ENCODE assay signal across 16 mouse cellular contexts in genomic region chr6:22348130-22348529, GRCm38 (mm10). TPM values are rescaled to one million over a fixed set of nuclear protein-coding genes. Genes with fewer than 3 reads are reported as not detected.
DNase-seq lines count a peak whose midpoint lies in the region; ATAC-seq and TF ChIP-seq lines count a peak whose summit lies in the region.
"Had no signal": no experiment of that assay in that cellular context is flagged by ENCODE, and none has a peak within 500 bp of the region (broad histone marks: within the 10 kb centered on the region; RNA-seq: fewer than 3 reads in every experiment).

No protein-coding gene starts in this region.

- H3K36me3 ChIP-seq in forebrain, embryonic 14.5 days (ENCODE audit: control insufficient read depth, insufficient read depth, low read length) = no peaks in the 10 kb centered on the region
- no peaks in the 10 kb centered on the region for H3K36me3 ChIP-seq in forebrain, embryonic 10.5 days (replicated peaks)
- H3K36me3 ChIP-seq in liver, embryonic 15.5 days (replicated peaks) = no peaks in the 10 kb centered on the region
- H3K36me3 ChIP-seq in liver, embryonic 12.5 days = no peaks in the 10 kb centered on the region
- H3K36me3 ChIP-seq in ES-Bruce4 (ENCODE audit: control insufficient read depth, insufficient read depth, low read length, poor library complexity, severe bottlenecking) = no peaks in the 10 kb centered on the region
- H3K36me3 ChIP-seq in limb, embryonic 15.5 days = no peaks in the 10 kb centered on the region
- H3K36me3 ChIP-seq: midbrain, embryonic 10.5 days; stomach, embryonic 15.5 days had no signal

- peak; percentile 32 for DNase-seq in forebrain, embryonic 14.5 days (ENCODE audit: low spot score)
- no peak for DNase-seq in forebrain, embryonic 10.5 days (ENCODE audit: extremely low spot score, low spot score)
- no peak for DNase-seq in gastrocnemius, adult 8-10 months (ENCODE audit: low spot score in 2 of 2)
- DNase-seq: forebrain, postnatal 0 days; heart, postnatal 4 days; kidney, postnatal 4 days; lung, adult 18-20 months; right cerebral cortex, postnatal 4 days; thymus, postnatal 25 days had no signal

- no peak for TF ChIP-seq CTCF in ES-Bruce4 (IDR thresholded peaks at IDR 0.05; ENCODE audit: low read depth, low read length)

- no peak overlapping the region for H3K27ac ChIP-seq in forebrain, embryonic 14.5 days (ENCODE audit: low read depth, low read length)
- H3K27ac ChIP-seq in forebrain, embryonic 10.5 days = no peak overlapping the region
- no peak overlapping the region for H3K27ac ChIP-seq in liver, embryonic 15.5 days (replicated peaks)
- H3K27ac ChIP-seq in liver, embryonic 12.5 days = no peak overlapping the region
- peak overlapping the region; percentile 87 for H3K27ac ChIP-seq in ES-Bruce4 (ENCODE audit: insufficient read depth, low read length)
- peak overlapping the region; percentile 59 for H3K27ac ChIP-seq in limb, embryonic 15.5 days
- H3K27ac ChIP-seq: midbrain, embryonic 10.5 days; stomach, embryonic 15.5 days had no signal

- H3K4me3 ChIP-seq in forebrain, embryonic 14.5 days (ENCODE audit: low read depth, low read length) = no peak overlapping the region
- no peak overlapping the region for H3K4me3 ChIP-seq in forebrain, embryonic 10.5 days
- no peak overlapping the region for H3K4me3 ChIP-seq in liver, embryonic 15.5 days (replicated peaks)
- H3K4me3 ChIP-seq in liver, embryonic 12.5 days = no peak overlapping the region
- no peak overlapping the region for H3K4me3 ChIP-seq in ES-Bruce4 (ENCODE audit: low read depth, low read length)
- no peak overlapping the region for H3K4me3 ChIP-seq in limb, embryonic 15.5 days
- H3K4me3 ChIP-seq: midbrain, embryonic 10.5 days; stomach, embryonic 15.5 days had no signal

- no peaks in the 10 kb centered on the region; the same call in 1 of the 2 replicates for H3K4me1 ChIP-seq in forebrain, embryonic 14.5 days (ENCODE audit: control insufficient read depth, insufficient read depth, low read length)
- H3K4me1 ChIP-seq in forebrain, embryonic 10.5 days = peaks cover 40% of the 10 kb centered on the region
- H3K4me1 ChIP-seq in liver, embryonic 15.5 days (replicated peaks) = peaks cover 66% of the 10 kb centered on the region
- H3K4me1 ChIP-seq in liver, embryonic 12.5 days = peaks cover 75% of the 10 kb centered on the region
- H3K4me1 ChIP-seq in ES-Bruce4 (ENCODE audit: control insufficient read depth, insufficient read depth, low read length) = peaks cover 5% of the 10 kb centered on the region
- H3K4me1 ChIP-seq in limb, embryonic 15.5 days = peaks cover 20% of the 10 kb centered on the region

- TF ChIP-seq EP300 in ES-Bruce4 (IDR thresholded peaks at IDR 0.05; ENCODE audit: insufficient read depth, low read depth, low read length) = no peak

- no peaks in the 10 kb centered on the region for H3K27me3 ChIP-seq in forebrain, embryonic 14.5 days (replicated peaks; ENCODE audit: control insufficient read depth, insufficient read depth, low read length)
- H3K27me3 ChIP-seq in forebrain, embryonic 10.5 days (ENCODE audit: poor library complexity, severe bottlenecking) = no peaks in the 10 kb centered on the region
- H3K27me3 ChIP-seq in liver, embryonic 15.5 days = no peaks in the 10 kb centered on the region
- no peaks in the 10 kb centered on the region for H3K27me3 ChIP-seq in liver, embryonic 12.5 days (replicated peaks)
- H3K27me3 ChIP-seq in ES-Bruce4 (ENCODE audit: control insufficient read depth, insufficient read depth, low read length, poor library complexity, severe bottlenecking) = no peaks in the 10 kb centered on the region
- no peaks in the 10 kb centered on the region for H3K27me3 ChIP-seq in limb, embryonic 15.5 days
- H3K27me3 ChIP-seq: stomach, embryonic 15.5 days had no signal

- H3K9me3 ChIP-seq in forebrain, embryonic 14.5 days (replicated peaks; ENCODE audit: control insufficient read depth, low read length) = no peaks in the 10 kb centered on the region
- H3K9me3 ChIP-seq in forebrain, embryonic 10.5 days = no peaks in the 10 kb centered on the region
- no peaks in the 10 kb centered on the region for H3K9me3 ChIP-seq in liver, embryonic 15.5 days (replicated peaks)
- H3K9me3 ChIP-seq in liver, embryonic 12.5 days (replicated peaks) = no peaks in the 10 kb centered on the region
- no peaks in the 10 kb centered on the region for H3K9me3 ChIP-seq in ES-Bruce4 (replicated peaks; ENCODE audit: control insufficient read depth, insufficient read depth, low read length, poor library complexity, severe bottlenecking)
- no peaks in the 10 kb centered on the region for H3K9me3 ChIP-seq in limb, embryonic 15.5 days
- H3K9me3 ChIP-seq: midbrain, embryonic 10.5 days; stomach, embryonic 15.5 days had no signal

- peak; percentile 42; the same call in 1 of the 2 replicates for ATAC-seq in forebrain, embryonic 14.5 days
- no peak for ATAC-seq in liver, embryonic 15.5 days (ENCODE audit: insufficient read depth)
- no peak for ATAC-seq in liver, embryonic 12.5 days
- ATAC-seq in limb, embryonic 15.5 days (ENCODE audit: insufficient number of reproducible peaks, low FRiP score, low TSS enrichment, low read depth) = no peak
- ATAC-seq: forebrain, postnatal 0 days; intestine, embryonic 16.5 days had no signal

- no peak overlapping the region for H3K4me2 ChIP-seq in forebrain, embryonic 14.5 days (ENCODE audit: low read length)
- 0 out of 2 replicates have a peak overlapping the region, but pooled peaks have one; percentile 5 for H3K4me2 ChIP-seq in liver, embryonic 15.5 days
- H3K4me2 ChIP-seq in liver, embryonic 12.5 days = no peak overlapping the region
- no peak overlapping the region for H3K4me2 ChIP-seq in limb, embryonic 15.5 days
- H3K4me2 ChIP-seq: stomach, embryonic 15.5 days had no signal

- 77% methylated on average over 4 of the region's 4 CpGs for WGBS in forebrain, embryonic 14.5 days
- 91% methylated on average over 4 of the region's 4 CpGs for WGBS in forebrain, embryonic 10.5 days
- WGBS in liver, embryonic 15.5 days (ENCODE audit: insufficient replicate concordance) = 68% methylated on average over 4 of the region's 4 CpGs
- 71% methylated on average over 4 of the region's 4 CpGs for WGBS in liver, embryonic 12.5 days (ENCODE audit: insufficient replicate concordance)
- 56% methylated on average over 4 of the region's 4 CpGs for WGBS in limb, embryonic 15.5 days

- H3K9ac ChIP-seq in forebrain, embryonic 14.5 days (ENCODE audit: low read length) = no peak overlapping the region
- H3K9ac ChIP-seq in liver, embryonic 15.5 days = no peak overlapping the region
- H3K9ac ChIP-seq in liver, embryonic 12.5 days = no peak overlapping the region
- no peak overlapping the region for H3K9ac ChIP-seq in ES-Bruce4 (ENCODE audit: low read depth, poor library complexity, severe bottlenecking)
- no peak overlapping the region for H3K9ac ChIP-seq in limb, embryonic 15.5 days
- H3K9ac ChIP-seq: forebrain, postnatal 0 days; stomach, embryonic 15.5 days had no signal

- TF ChIP-seq POLR2A in ES-Bruce4 (IDR thresholded peaks at IDR 0.05; ENCODE audit: insufficient read depth, low read length) = no peak

RNA-seq across cellular contexts. Expression of gene Fam3c, which starts 7.9 kb away (rescaled TPM):
- polyA plus RNA-seq in forebrain, embryonic 14.5 days (2014; fragmentation: Nextera tagmentation; extraction: Ambion mirVana) = 43.8 and 54.4 TPM in 2 replicates
- 31.8 and 33.4 TPM in 2 replicates for polyA plus RNA-seq in forebrain, embryonic 10.5 days (2016; fragmentation: Nextera tagmentation; extraction: Ambion mirVana)
- polyA plus RNA-seq in liver, embryonic 15.5 days (2015; fragmentation: Nextera tagmentation; extraction: Ambion mirVana) = 15.0 and 16.3 TPM in 2 replicates
- 22.1 and 22.4 TPM in 2 replicates for polyA plus RNA-seq in liver, embryonic 12.5 days (2016; fragmentation: Nextera tagmentation; extraction: Ambion mirVana)
- polyA plus RNA-seq in ES-Bruce4 (2011; ENCODE audit: insufficient read depth, insufficient read length, low read depth, missing spikeins) = 76.5 and 84.3 TPM in 2 replicates
- polyA plus RNA-seq in limb, embryonic 15.5 days (2015; fragmentation: Nextera tagmentation; extraction: Ambion mirVana) = 64.3 and 64.4 TPM in 2 replicates
- total RNA-seq in gastrocnemius, adult 8-10 months (2022) = 10 to 100 TPM; 18.4 to 23.3 (median 20.8) TPM

Comparison
In these comparisons a context has a peak if more than half of its experiments do, and no peak if none do; other contexts are left out.
1. H3K27ac ChIP-seq: peak in ES-Bruce4 (single experiment) and limb, embryonic 15.5 days (single experiment); none in forebrain, embryonic 14.5 days (single experiment), forebrain, embryonic 10.5 days (single experiment), liver, embryonic 15.5 days (single experiment) and liver, embryonic 12.5 days (single experiment).